Mouse (Mus musculus) lung, postnatal 0 days (tissue): ENCODE results near the gene Rftn1.

Experiments
- CTCF ChIP-seq: IDR thresholded peaks from 2 replicates; pipeline ENCODE4 v1.5.1; 2016; ENCODE audit warnings: antibody characterized with exemption, mild to moderate bottlenecking
- EP300 ChIP-seq: IDR thresholded peaks from 2 replicates; pipeline ENCODE4 v1.6.1; 2016; ENCODE audit warnings: antibody characterized with exemption, mild to moderate bottlenecking, control low read depth

DNA sequence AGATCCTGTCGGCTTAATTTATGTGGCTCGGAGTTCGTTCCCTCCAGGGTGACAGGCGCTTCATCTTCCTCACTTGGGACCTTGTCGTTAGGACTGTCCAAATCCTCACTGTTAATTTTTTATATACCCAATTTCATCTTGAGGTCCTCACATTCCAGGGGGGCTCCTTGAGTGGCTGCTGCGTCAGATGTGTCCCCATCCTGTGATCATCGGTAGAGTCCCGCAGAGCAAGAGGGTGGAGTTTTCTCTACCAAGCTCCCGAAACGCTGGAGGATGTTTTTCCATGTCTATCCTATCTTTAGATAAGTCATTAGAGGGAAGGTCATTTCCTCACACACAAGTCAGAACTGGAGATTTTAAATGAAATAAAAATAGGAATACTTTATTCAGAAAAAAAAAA lies 55.0 kb downstream of the Rftn1 start:
- TF ChIP-seq EP300 (no peak), CTCF (no peak)
